Mouse (Mus musculus) activated CD4-positive, CD25-positive, alpha-beta regulatory T cell, adult 4 months (primary cell): ENCODE data around the gene Olfr1564. TPM values are rescaled to one million over a fixed set of nuclear protein-coding genes. Genes with fewer than 3 reads are reported as not detected.
"Not testable (repeated sequence)": the region's sequence is repeated elsewhere in the genome, so short reads cannot be mapped to it uniquely, and the experiment has no call there.

Experiments
- ATAC-seq: one replicate; pipeline ENCODE4 v1.8.0; 2017
- polyA plus RNA-seq, 2 experiments: library from polyadenylated mRNA; unstranded; fragments of 100-300 nt; shearing (Covaris generic); gene quantifications; one replicate each; pipeline ENCODE4 v1.2.1; 2017

Gene Olfr1564
- polyA plus RNA-seq: not detected

DNA sequence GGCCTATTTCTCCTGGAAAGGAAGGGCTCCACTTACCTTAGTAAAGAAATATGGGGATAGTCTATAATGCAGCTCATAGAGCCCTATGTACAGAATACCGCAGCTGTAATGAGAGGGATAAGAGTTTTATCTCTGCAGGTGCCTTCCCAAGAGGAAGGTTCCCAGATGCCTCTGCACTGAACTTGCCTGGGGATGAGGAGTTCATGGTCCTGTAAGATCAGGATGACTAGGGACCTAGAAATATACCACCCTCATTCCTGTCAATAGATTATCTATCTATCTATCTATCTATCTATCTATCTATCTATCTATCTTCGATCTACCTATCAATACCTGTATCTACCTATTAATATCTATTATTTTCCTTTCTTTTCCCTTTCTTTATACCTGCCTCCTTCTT is at the start of gene Olfr1564:
TSS of gene Olfr1564 (minus strand) at position 101 of the 400 bp plus-strand sequence.
- ATAC-seq: no peak

DNA sequence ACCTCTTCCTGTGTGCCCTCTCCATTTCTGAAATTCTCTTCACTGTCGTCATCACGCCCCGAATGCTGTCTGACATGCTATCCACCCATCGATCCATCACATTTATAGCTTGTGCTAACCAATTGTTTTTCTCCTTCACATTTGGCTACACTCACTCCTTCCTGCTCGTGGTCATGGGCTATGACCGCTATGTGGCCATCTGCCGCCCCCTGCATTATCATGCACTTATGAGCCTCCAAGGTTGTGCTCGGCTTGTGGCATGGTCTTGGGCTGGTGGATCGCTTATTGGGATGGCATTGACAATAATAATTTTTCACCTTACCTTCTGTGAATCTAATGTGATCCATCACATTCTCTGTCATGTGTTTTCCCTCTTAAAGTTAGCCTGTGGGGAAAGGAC is 47.4 kb upstream of the Olfr1564 start:
- no peak for ATAC-seq

DNA sequence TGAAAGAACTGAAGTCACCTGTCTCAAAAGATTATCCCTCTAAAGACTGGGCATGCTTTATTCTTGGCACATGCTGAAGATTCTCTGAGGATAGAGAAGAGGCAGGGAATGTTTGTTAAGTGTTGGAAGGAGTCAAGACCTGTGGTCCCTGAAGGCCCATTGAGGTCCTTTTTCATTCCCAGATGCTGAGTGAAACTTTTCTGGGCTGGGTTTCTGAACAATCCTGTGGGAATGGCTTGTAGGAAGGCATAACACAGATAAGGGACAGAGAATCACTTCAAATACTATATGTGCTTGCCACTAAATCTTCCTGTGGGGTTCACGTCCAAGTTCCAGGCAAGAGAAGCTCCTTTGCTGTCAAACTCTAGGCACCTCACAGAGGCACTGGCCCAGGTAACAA is 42.9 kb upstream of the Olfr1564 start, which contains the start of gene Olfr63:
TSS of gene Olfr63 (plus strand) at position 301 of the 400 bp plus-strand sequence.
- no peak for ATAC-seq

DNA sequence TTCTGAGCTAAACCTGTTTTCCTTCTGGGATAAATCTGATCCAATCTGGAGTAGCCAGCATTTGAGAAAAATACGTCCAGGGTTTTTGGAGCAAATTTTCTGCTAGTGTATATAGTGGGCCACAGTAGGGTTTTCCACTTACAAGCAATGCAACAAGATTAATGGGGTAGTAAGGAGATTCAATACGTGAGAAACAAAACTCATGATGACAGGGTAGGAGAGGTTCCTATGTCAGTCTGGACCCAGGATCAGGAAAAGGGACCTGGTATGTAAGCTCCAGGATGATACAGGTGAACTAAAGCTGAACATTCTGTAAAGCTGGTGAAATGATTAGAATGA is 33.8 kb upstream of the Olfr1564 start:
- ATAC-seq: not testable (repeated sequence)

DNA sequence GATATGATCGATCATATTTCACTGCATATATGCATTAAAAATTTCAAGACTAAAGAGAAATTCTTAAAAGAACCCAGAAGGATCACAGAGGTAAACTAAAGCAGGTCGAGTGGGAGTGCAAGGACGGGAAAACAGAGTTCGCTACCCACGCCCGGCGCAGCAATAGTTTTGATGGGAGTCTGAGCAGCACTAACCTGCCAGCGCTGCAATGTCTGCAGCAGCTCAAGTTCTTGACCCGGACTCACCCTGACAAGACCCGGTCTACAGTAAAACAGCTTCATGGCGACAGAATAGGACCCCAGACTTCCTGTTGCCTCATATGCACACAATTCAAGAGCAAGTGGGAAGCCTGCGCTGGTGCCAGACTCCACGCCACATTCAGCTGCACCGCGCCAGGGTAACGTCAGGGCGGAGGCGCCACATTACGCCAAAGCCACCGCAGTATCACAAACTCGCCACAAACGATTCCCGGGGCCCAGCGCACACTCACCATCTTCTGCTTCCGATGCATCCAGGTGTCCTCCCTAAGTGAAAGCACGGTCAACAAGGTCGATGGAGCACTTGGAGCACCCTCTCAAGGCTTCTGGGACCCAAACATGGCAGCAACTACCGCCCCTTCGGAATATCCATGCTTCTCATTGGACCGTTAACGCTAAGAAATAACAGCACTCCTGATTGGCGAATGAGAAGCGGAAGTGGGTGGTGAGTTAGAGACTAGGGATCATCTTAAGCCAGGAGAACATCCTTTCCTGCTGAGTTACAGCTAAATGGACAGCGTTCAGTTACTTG is 33.2 kb upstream of the Olfr1564 start, which contains the start of gene Zfp955a:
TSS of gene Zfp955a (minus strand) at position 616 of the 789 bp plus-strand sequence.
- ATAC-seq: peak; percentile 97

DNA sequence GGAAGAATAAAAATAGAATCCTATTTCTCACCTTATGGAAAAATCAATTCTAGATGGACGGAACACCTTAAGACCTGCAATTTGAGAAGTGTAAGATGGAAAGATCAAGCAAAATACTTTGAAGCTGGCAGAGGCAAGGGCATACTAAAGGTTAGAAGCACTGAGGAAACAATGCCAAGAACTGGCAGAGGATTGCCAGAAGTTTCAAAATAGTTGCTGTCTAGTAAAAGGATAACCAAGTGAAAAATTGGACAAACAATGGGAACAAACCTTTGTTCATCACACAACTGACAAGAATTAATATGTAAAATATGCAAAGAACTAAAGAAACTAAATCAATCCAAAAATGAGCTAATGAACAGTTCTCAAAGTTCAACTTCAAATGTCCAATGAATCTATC is 15.2 kb upstream of the Olfr1564 start:
- ATAC-seq: not testable (repeated sequence)

DNA sequence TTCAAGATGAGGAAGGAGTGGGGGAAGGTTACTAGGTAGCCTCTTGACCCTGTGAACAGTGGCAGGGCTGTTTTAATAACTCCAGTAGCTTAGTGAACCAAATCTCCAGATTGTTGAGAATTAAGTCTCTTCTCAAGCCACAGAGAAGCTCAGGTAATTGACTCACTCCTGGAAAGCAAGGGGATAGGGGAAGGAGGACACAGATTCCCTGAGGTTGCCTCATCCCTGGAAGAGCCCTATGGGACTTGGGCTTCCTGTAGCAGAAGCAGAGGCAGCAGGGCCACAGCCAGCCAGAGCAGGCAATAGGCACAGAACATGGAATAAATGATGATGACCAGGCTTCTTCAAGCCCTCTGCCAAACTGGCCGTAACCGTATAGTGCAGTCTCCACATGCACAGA is 30.5 kb downstream of the Olfr1564 start, which contains the start of gene Olfr239:
TSS of gene Olfr239 (plus strand) at position 301 of the 400 bp plus-strand sequence.
- ATAC-seq: not testable (repeated sequence)

DNA sequence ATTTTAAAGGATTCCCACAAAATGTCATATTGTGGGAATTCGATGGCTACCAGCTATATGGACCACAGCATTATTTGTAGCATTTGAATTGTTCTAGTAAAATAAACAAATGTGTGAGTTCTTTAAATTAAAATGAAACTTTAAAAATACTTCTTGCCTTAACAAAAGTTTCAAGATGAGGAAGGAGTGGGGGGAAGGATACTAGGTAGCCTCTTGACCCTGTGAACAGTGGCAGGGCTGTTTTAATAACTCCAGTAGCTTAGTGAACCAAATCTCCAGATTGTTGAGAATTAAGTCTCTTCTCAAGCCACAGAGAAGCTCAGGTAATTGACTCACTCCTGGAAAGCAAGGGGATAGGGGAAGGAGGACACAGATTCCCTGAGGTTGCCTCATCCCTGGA is 53.3 kb downstream of the Olfr1564 start, which contains the start of gene Olfr55:
TSS of gene Olfr55 (plus strand) at position 301 of the 400 bp plus-strand sequence.
- not testable (repeated sequence) for ATAC-seq

Other genes starting within 250 kb of the Olfr1564 start
- 10 to 100 TPM; 17.8 to 18.1 TPM for gene Zfp952, start 228.6 kb downstream of the Olfr1564 start, polyA plus RNA-seq
- gene Zfp763, start 188.3 kb downstream of the Olfr1564 start, polyA plus RNA-seq: 1 to 10 TPM; 7.9 to 8.9 TPM
- gene 4921501E09Rik, start 153.6 kb downstream of the Olfr1564 start, polyA plus RNA-seq: not detected
- gene Zfp563, start 132.4 kb downstream of the Olfr1564 start, polyA plus RNA-seq: 1 to 10 TPM; 5.8 to 6.1 TPM
- gene Morc2b, start 82.0 kb downstream of the Olfr1564 start, polyA plus RNA-seq: not detected
- gene Olfr55, start 53.2 kb downstream of the Olfr1564 start, polyA plus RNA-seq: not detected
- gene Olfr239, start 30.4 kb downstream of the Olfr1564 start, polyA plus RNA-seq: not detected
- gene Zfp955a, start 33.5 kb upstream of the Olfr1564 start, polyA plus RNA-seq: 10 to 100 TPM; 12.4 to 14.4 TPM
- gene Olfr63, start 43.0 kb upstream of the Olfr1564 start, polyA plus RNA-seq: under 1 TPM in 1 of 2 experiments, not detected in 1; 0.12 TPM
- gene Zfp955b, start 67.9 kb upstream of the Olfr1564 start, polyA plus RNA-seq: 1 to 10 TPM; 7.9 to 8.8 TPM
- gene Zfp81, start 137.2 kb upstream of the Olfr1564 start, polyA plus RNA-seq: 10 to 100 TPM in 1 of 2 experiments, 1 to 10 TPM in 1; 7.7 to 10.4 TPM
- 10 to 100 TPM in 1 of 2 experiments, 1 to 10 TPM in 1; 9.0 to 13.8 TPM for gene Zfp101, start 173.0 kb upstream of the Olfr1564 start, polyA plus RNA-seq
- gene Actl9, start 211.2 kb upstream of the Olfr1564 start, polyA plus RNA-seq: not detected